ENCODE assay signal across 9 mouse cellular contexts in the genomic region with DNA sequence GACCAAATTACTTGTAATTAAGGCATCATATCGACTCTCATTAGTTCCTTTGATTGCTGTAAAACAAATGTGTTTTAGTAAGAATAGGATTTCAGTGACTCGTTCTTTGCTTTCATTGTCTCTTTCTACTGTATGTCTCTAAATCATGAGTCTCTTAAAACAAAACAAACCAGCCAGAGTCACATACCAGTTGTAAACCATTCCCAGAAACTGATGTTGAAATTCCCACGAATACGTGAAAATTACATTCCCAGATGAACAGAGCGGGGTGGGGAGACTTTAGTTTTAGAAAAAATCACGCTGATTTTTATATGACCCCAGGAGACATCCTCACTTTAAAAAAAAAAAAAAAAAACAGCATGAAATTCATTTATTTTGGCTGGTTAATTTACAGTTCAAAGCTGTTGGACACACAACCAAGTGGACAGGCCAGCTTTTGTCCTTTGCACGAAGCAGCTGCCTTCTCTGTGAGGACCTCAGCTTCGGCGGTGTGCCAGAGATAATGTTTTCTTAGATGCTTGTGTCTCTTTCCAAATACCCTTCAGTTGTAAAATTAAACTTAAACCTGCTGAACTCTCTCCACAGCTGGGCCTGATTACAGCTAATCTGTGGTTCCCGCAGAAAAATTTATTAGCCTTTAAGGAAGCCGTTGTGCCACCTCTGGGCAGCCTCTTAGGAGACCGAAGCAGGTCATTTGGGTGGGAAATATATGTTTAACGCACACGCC.
DNase-seq lines count a peak whose midpoint lies in the region; ATAC-seq and TF ChIP-seq lines count a peak whose summit lies in the region.
"Had no signal": no experiment of that assay in that cellular context is flagged by ENCODE, and none has a peak within 500 bp of the region (broad histone marks: within the 10 kb centered on the region; RNA-seq: fewer than 3 reads in every experiment).

No protein-coding gene starts in this region.

- WGBS in embryonic facial prominence, embryonic 13.5 days = 32% methylated on average over 14 of the region's 14 CpGs

- H3K36me3 ChIP-seq in embryonic facial prominence, embryonic 13.5 days = no peaks in the 10 kb centered on the region

- no peak for TF ChIP-seq CTCF in brain, embryonic 14.5 days (IDR thresholded peaks at IDR 0.05; ENCODE audit: borderline replicate concordance, extremely low read depth, insufficient read depth, insufficient read length)

- no peak for TF ChIP-seq POLR2A in brain, embryonic 14.5 days (IDR thresholded peaks at IDR 0.05; ENCODE audit: borderline replicate concordance, extremely low read depth, insufficient read depth, insufficient read length, poor library complexity, severe bottlenecking)

- H3K27ac ChIP-seq in embryonic facial prominence, embryonic 13.5 days = peak overlapping the region; percentile 62; the same call in 1 of the 2 replicates

- H3K4me2 ChIP-seq in embryonic facial prominence, embryonic 13.5 days = peak overlapping the region; percentile 54

- H3K27me3 ChIP-seq in embryonic facial prominence, embryonic 13.5 days = 0 out of 2 replicates have a peak, but pooled peaks cover 4% of the 10 kb centered on the region

- intact Hi-C loops in heart, postnatal 25 days (cut with DNase I) = no loop called here

- H3K9ac ChIP-seq in embryonic facial prominence, embryonic 13.5 days = 0 out of 2 replicates have a peak overlapping the region, but pooled peaks have one; percentile 11

- DNase-seq in brain, embryonic 14.5 days (ENCODE audit: low read depth) = peak; percentile 44
- DNase-seq in heart, postnatal 25 days (ENCODE audit: low spot score) = peak; percentile 38
- DNase-seq in lung, postnatal 10 days = peak; percentile 61
- no peak for DNase-seq in retina, embryonic 14.5 days (ENCODE audit: low spot score)
- DNase-seq in layer of hippocampus, postnatal 25 days (ENCODE audit: extremely low spot score in 1 of 2, low spot score in 1 of 2) = no peak
- DNase-seq in spleen, adult 12 weeks (ENCODE audit: low spot score) = no peak
- DNase-seq: thymus, postnatal 4 days had no signal

- ATAC-seq in embryonic facial prominence, embryonic 13.5 days (ENCODE audit: insufficient number of reproducible peaks, insufficient read depth, low FRiP score, low TSS enrichment, low read depth) = no peak
- ATAC-seq: midbrain, embryonic 16.5 days had no signal

- H3K4me3 ChIP-seq in embryonic facial prominence, embryonic 13.5 days = peak overlapping the region; percentile 17

- H3K9me3 ChIP-seq in embryonic facial prominence, embryonic 13.5 days = no peaks in the 10 kb centered on the region

- peaks cover 24% of the 10 kb centered on the region for H3K4me1 ChIP-seq in embryonic facial prominence, embryonic 13.5 days

Comparison
In these comparisons a context has a peak if more than half of its experiments do, and no peak if none do; other contexts are left out.
1. DNase-seq: peak in brain, embryonic 14.5 days (single experiment), heart, postnatal 25 days (single experiment) and lung, postnatal 10 days (single experiment); none in retina, embryonic 14.5 days (single experiment), layer of hippocampus, postnatal 25 days (0 of 2) and spleen, adult 12 weeks (single experiment).